Mouse (Mus musculus): ENCODE results near the gene Slc4a4. TPM values are rescaled to one million over a fixed set of nuclear protein-coding genes. Genes with fewer than 3 reads are reported as not detected.

Slc4a4 gene
- polyA plus RNA-seq, 1 experiment from 2014 or later, result 3.1 TPM

- Histone ChIP-seq H3K9me3 (no peaks in the 10 kb centered on the region), H3K4me3 (no peak overlapping the region), H3K4me2 (no peak overlapping the region), H3K27ac (replicated peaks) (no peak overlapping the region), H3K4me1 (no peaks in the 10 kb centered on the region), H3K36me3 (0 out of 2 replicates have a peak, but pooled peaks cover 4% of the 10 kb centered on the region), H3K27me3 (replicated peaks) (no peaks in the 10 kb centered on the region), H3K9ac (no peak overlapping the region)
- ATAC-seq (ENCODE audit: extremely low read depth, insufficient number of reproducible peaks, low FRiP score, low TSS enrichment), result no peak
- 83% methylated on average over 2 of the region's 2 CpGs for WGBS
These were observed 284.6 kb downstream of the Slc4a4 start for GRCm38 (mm10) chr5:89171025-89171718.

- no peaks in the 10 kb centered on the region for H3K27me3 ChIP-seq (replicated peaks)
- WGBS, result 79% methylated on average over 3 of the region's 3 CpGs
- no peaks in the 10 kb centered on the region for H3K36me3 ChIP-seq
- no peaks in the 10 kb centered on the region for H3K9me3 ChIP-seq
- no peak overlapping the region for H3K27ac ChIP-seq (replicated peaks)
- no peak overlapping the region for H3K4me2 ChIP-seq
- no peaks in the 10 kb centered on the region for H3K4me1 ChIP-seq
- no peak overlapping the region for H3K4me3 ChIP-seq
- no peak overlapping the region for H3K9ac ChIP-seq
- no peak for ATAC-seq (ENCODE audit: extremely low read depth, insufficient number of reproducible peaks, low FRiP score, low TSS enrichment)
These were observed 303.4 kb downstream of the Slc4a4 start for GRCm38 (mm10) chr5:89190063-89190462.

GRCm38 (mm10) chr5:89194654-89195053 is 308.0 kb downstream of the Slc4a4 start:
- Histone ChIP-seq H3K4me1 (no peaks in the 10 kb centered on the region), H3K4me2 (no peak overlapping the region), H3K36me3 (0 out of 2 replicates have a peak, but pooled peaks cover 1% of the 10 kb centered on the region), H3K27me3 (replicated peaks) (no peaks in the 10 kb centered on the region), H3K4me3 (no peak overlapping the region), H3K27ac (replicated peaks) (no peak overlapping the region), H3K9ac (no peak overlapping the region), H3K9me3 (no peaks in the 10 kb centered on the region)
- WGBS, result 85% methylated on average over 3 of the region's 3 CpGs
- no peak for ATAC-seq (ENCODE audit: extremely low read depth, insufficient number of reproducible peaks, low FRiP score, low TSS enrichment)

GRCm38 (mm10) chr5:89198501-89198900 is 311.9 kb downstream of the Slc4a4 start:
- Histone ChIP-seq H3K4me2 (no peak overlapping the region), H3K4me3 (no peak overlapping the region), H3K9ac (no peak overlapping the region), H3K9me3 (no peaks in the 10 kb centered on the region), H3K27ac (replicated peaks) (no peak overlapping the region), H3K4me1 (peaks cover 6% of the 10 kb centered on the region), H3K36me3 (0 out of 2 replicates have a peak, but pooled peaks cover 6% of the 10 kb centered on the region), H3K27me3 (replicated peaks) (no peaks in the 10 kb centered on the region)
- no peak for ATAC-seq (ENCODE audit: extremely low read depth, insufficient number of reproducible peaks, low FRiP score, low TSS enrichment)
- 68% methylated on average over 2 of the region's 2 CpGs for WGBS

GRCm38 (mm10) chr5:89209973-89210703 is 323.5 kb downstream of the Slc4a4 start:
- Histone ChIP-seq H3K4me2 (no peak overlapping the region), H3K9me3 (no peaks in the 10 kb centered on the region), H3K4me3 (no peak overlapping the region), H3K4me1 (no peaks in the 10 kb centered on the region), H3K36me3 (no peaks in the 10 kb centered on the region), H3K27ac (replicated peaks) (no peak overlapping the region), H3K27me3 (replicated peaks) (no peaks in the 10 kb centered on the region), H3K9ac (no peak overlapping the region)
- ATAC-seq (ENCODE audit: extremely low read depth, insufficient number of reproducible peaks, low FRiP score, low TSS enrichment), result no peak
- 74% methylated on average over 7 of the region's 7 CpGs for WGBS

GRCm38 (mm10) chr5:89211057-89211456 is 324.4 kb downstream of the Slc4a4 start:
- no peaks in the 10 kb centered on the region for H3K4me1 ChIP-seq
- ATAC-seq (ENCODE audit: extremely low read depth, insufficient number of reproducible peaks, low FRiP score, low TSS enrichment), result no peak
- no peaks in the 10 kb centered on the region for H3K9me3 ChIP-seq
- H3K9ac ChIP-seq, result no peak overlapping the region
- no peaks in the 10 kb centered on the region for H3K27me3 ChIP-seq (replicated peaks)
- H3K4me3 ChIP-seq, result no peak overlapping the region
- peaks cover 6% of the 10 kb centered on the region; the same call in 1 of the 2 replicates for H3K36me3 ChIP-seq
- WGBS, result 50% methylated on average over 1 of the region's 1 CpGs
- H3K27ac ChIP-seq (replicated peaks), result no peak overlapping the region
- H3K4me2 ChIP-seq, result no peak overlapping the region

- Histone ChIP-seq H3K9ac (no peak overlapping the region), H3K9me3 (no peaks in the 10 kb centered on the region), H3K27ac (replicated peaks) (no peak overlapping the region), H3K4me1 (no peaks in the 10 kb centered on the region), H3K27me3 (replicated peaks) (no peaks in the 10 kb centered on the region), H3K36me3 (peaks cover 6% of the 10 kb centered on the region; the same call in 1 of the 2 replicates), H3K4me3 (no peak overlapping the region), H3K4me2 (no peak overlapping the region)
- WGBS, result 79% methylated on average over 8 of the region's 8 CpGs
- no peak for ATAC-seq (ENCODE audit: extremely low read depth, insufficient number of reproducible peaks, low FRiP score, low TSS enrichment)
These were observed 331.6 kb downstream of the Slc4a4 start for GRCm38 (mm10) chr5:89218222-89218621.

- Histone ChIP-seq H3K4me2 (no peak overlapping the region), H3K36me3 (peaks cover 6% of the 10 kb centered on the region; the same call in 1 of the 2 replicates), H3K27ac (replicated peaks) (no peak overlapping the region), H3K9me3 (no peaks in the 10 kb centered on the region), H3K4me3 (no peak overlapping the region), H3K9ac (no peak overlapping the region), H3K4me1 (no peaks in the 10 kb centered on the region), H3K27me3 (replicated peaks) (no peaks in the 10 kb centered on the region)
- no peak for ATAC-seq (ENCODE audit: extremely low read depth, insufficient number of reproducible peaks, low FRiP score, low TSS enrichment)
- 68% methylated on average over 6 of the region's 6 CpGs for WGBS
These were observed 332.1 kb downstream of the Slc4a4 start for GRCm38 (mm10) chr5:89218709-89219108.

GRCm38 (mm10) chr5:89221658-89222057 is 335.0 kb downstream of the Slc4a4 start:
- WGBS, result 50% methylated on average over 1 of the region's 1 CpGs
- no peaks in the 10 kb centered on the region for H3K9me3 ChIP-seq
- H3K27ac ChIP-seq (replicated peaks), result no peak overlapping the region
- no peak overlapping the region for H3K4me3 ChIP-seq
- peaks cover 9% of the 10 kb centered on the region for H3K36me3 ChIP-seq
- ATAC-seq (ENCODE audit: extremely low read depth, insufficient number of reproducible peaks, low FRiP score, low TSS enrichment), result no peak
- H3K9ac ChIP-seq, result no peak overlapping the region
- no peaks in the 10 kb centered on the region for H3K4me1 ChIP-seq
- H3K4me2 ChIP-seq, result no peak overlapping the region
- no peaks in the 10 kb centered on the region for H3K27me3 ChIP-seq (replicated peaks)

GRCm38 (mm10) chr5:89223061-89223740 is 336.6 kb downstream of the Slc4a4 start:
- no peaks in the 10 kb centered on the region for H3K4me1 ChIP-seq
- H3K36me3 ChIP-seq, result peaks cover 14% of the 10 kb centered on the region
- H3K9me3 ChIP-seq, result no peaks in the 10 kb centered on the region
- H3K27me3 ChIP-seq (replicated peaks), result no peaks in the 10 kb centered on the region
- no peak overlapping the region for H3K27ac ChIP-seq (replicated peaks)
- H3K4me2 ChIP-seq, result no peak overlapping the region
- H3K4me3 ChIP-seq, result no peak overlapping the region
- 42% methylated on average over 10 of the region's 10 CpGs for WGBS
- no peak overlapping the region for H3K9ac ChIP-seq
- no peak for ATAC-seq (ENCODE audit: extremely low read depth, insufficient number of reproducible peaks, low FRiP score, low TSS enrichment)

GRCm38 (mm10) chr5:89223744-89224368 is 337.2 kb downstream of the Slc4a4 start:
- no peak overlapping the region for H3K9ac ChIP-seq
- H3K9me3 ChIP-seq, result no peaks in the 10 kb centered on the region
- no peak overlapping the region for H3K4me2 ChIP-seq
- H3K36me3 ChIP-seq, result peaks cover 14% of the 10 kb centered on the region
- no peaks in the 10 kb centered on the region for H3K27me3 ChIP-seq (replicated peaks)
- WGBS, result 75% methylated on average over 9 of the region's 9 CpGs
- no peak overlapping the region for H3K27ac ChIP-seq (replicated peaks)
- no peaks in the 10 kb centered on the region for H3K4me1 ChIP-seq
- no peak for ATAC-seq (ENCODE audit: extremely low read depth, insufficient number of reproducible peaks, low FRiP score, low TSS enrichment)
- no peak overlapping the region for H3K4me3 ChIP-seq

Data from heart, embryonic 13.5 days (tissue).